Mouse (Mus musculus): ENCODE measurements at regions not wholly inside any gene's neighbourhood (a gene's known extent, or its start where the extent isn't known, plus 50 kb on each side); places are given as distances from the start of the nearest gene placed in this dataset.
A peak's percentile ranks its signal among the peaks of the same experiment; 100 is the strongest.
"Not testable (repeated sequence)": the region's sequence is repeated elsewhere in the genome, so short reads cannot be mapped to it uniquely, and the experiment has no call there.

DNA sequence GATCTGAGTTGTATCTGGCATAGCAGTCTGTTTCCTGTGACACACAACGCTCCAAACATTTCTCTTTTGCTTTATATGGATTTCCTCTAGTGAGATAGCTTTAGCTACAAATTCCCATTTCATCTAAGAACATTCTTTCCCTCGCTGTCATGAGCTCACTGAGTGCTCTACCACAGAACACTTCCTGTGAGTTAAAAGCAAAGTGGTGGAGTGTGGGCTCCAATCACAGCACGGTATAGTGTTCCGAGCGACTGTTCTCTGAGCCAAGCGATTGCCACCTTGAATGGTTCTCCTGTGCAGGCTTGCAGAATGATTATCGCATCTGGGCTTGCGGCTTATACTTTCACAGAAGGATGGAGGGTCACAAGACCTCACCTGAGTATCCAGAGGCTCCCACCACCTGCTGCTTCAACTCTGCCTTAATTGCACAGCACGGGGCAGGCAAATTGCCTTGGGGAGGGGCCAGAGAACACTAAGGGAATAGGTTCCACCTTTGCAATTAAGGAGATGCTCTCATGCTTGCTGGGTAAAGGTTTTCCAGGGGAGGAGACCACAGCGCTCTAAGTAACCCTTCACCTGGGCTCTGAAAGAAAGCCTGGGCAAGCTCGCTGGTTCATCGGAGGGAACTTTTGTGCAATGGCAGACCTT, 477.7 kb downstream of the Zfp704 start:
- ATAC-seq = peak; percentile 50

- ATAC-seq = no peak
Observed at GRCm38 (mm10) chr3:9131366-9131765, 478.5 kb downstream of the Zfp704 start.

- ATAC-seq = no peak
Observed at GRCm38 (mm10) chr3:9128407-9128806, 481.5 kb downstream of the Zfp704 start.

GRCm38 (mm10) chr3:9123079-9123478, 486.8 kb downstream of the Zfp704 start:
- ATAC-seq = no peak

- no peak for ATAC-seq
Observed at GRCm38 (mm10) chr3:9117913-9118312, 492.0 kb downstream of the Zfp704 start.

- no peak for ATAC-seq
Observed at GRCm38 (mm10) chr3:9113410-9113809, 496.5 kb downstream of the Zfp704 start.

- ATAC-seq = no peak
Observed at GRCm38 (mm10) chr3:9110741-9111140, 499.1 kb downstream of the Zfp704 start.

DNA sequence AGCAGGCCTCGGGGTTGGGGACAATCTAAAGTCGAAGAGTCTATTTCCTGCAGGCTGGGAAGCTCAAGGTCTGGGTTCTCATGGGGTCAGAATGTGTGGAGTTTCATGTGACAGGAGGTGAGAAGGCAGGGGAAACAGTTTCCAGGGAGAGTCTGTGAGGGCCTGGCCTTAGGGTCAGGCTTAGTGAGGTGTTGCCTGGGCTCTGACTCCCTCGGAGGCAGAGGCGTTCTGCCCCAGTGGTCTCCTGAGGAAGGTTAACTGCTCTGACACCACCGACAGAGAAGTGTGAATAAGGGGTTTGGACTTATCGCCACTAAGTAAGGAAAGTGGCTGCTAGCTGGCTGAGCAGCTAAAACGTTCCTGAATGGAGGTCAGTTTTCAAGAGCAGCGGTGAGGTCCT, 499.9 kb downstream of the Zfp704 start:
- no peak for ATAC-seq

DNA sequence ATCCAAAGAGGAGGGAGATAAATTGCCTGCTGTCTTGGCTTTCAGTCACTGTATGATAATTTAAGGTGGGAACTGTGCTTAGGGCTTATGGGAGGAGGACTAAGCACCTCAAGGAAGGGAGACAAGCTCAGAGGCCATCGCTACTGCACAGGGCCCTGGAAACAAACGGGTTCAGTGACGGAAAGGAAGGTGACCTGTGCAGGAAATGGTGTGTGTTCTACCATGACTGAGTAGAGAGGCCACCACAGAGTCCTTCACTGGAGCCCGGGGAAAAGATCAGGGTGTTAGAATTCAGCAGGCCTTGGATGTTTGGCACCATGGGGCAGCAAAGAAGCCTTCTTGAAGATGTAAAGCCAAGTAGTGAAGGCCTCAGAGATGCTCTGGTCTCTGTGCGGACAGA, 500.4 kb downstream of the Zfp704 start:
- no peak for ATAC-seq

DNA sequence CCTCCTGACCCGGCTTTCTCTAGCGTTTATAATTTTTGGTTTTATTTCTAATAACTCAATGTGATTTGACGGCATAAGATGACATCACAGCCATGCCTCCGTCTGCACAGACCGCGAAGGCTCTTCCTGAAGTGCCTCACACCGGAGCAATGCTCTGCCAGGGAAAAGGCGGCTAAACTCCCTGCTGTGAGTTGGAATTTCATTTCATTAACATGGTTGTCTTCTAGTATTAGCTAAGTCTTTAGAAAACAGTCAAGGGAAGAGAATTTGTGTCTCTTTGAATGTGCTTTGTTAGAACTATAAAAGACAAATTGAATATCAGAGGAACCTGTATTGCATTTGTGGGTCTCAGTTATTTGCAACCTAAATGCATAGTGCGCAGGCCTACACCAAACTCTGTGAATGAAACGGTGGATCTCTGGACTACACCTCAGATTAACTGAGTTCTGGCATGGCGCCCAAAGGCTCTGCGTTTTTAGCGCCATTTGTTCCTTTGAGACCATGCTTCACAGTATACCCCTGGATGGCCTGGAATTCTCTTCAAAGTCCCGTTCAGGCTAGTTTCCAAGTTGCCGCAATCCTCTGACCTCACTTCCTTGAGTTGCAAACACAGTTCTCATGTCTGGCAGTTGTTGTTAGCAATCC, 502.0 kb downstream of the Zfp704 start:
- ATAC-seq = no peak

- ATAC-seq = no peak
Observed at GRCm38 (mm10) chr3:9105191-9105926, 504.5 kb downstream of the Zfp704 start.

- no peak for ATAC-seq
Observed at GRCm38 (mm10) chr3:9103456-9103855, 506.4 kb downstream of the Zfp704 start.

DNA sequence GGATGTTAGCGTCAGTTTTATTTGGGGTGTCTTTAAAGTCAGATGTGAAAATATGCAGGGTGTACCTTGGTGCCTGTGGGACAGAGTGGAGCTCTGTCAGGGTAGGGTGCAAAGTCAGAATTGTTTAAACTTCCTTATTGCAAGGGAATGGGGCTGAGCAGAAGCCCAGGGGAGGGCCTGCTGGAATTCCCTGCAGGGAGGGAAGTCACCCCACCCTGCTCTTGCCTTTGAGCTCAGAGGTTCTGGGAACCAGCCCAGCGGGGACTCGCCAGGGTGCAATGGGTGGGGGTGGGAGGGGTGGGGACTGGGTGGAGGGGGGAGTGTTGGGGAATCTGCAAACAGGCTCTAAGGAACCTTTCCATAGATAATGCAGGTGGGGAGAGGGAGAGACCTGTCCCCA, 508.6 kb downstream of the Zfp704 start:
- no peak for ATAC-seq

- ATAC-seq = no peak
Observed at GRCm38 (mm10) chr3:9100761-9101160, 509.1 kb downstream of the Zfp704 start.

DNA sequence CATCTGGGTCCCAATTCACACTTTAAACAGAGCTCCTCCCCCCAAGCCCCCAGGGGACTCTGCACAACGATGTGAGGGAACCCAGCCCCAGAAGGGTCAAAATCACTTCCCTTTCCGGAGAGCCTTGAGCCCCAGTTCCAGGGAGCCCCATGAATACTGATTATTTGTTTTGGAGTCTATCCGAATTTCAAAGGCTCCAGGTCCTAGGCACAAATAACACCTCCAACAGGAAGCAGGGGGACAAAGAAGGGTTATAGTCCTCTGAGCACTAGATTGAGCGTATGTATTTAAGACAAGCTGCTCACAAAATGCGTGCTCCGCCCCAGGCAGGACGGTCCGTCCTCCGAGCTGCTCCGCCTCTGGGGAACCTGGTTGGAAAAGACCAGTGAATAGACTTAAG, 511.4 kb downstream of the Zfp704 start:
- ATAC-seq = no peak

GRCm38 (mm10) chr3:9084134-9084533, 525.8 kb downstream of the Zfp704 start:
- ATAC-seq = no peak

GRCm38 (mm10) chr3:9082061-9082460, 527.8 kb downstream of the Zfp704 start:
- no peak for ATAC-seq

GRCm38 (mm10) chr3:9078201-9078600, 531.7 kb downstream of the Zfp704 start:
- no peak for ATAC-seq

GRCm38 (mm10) chr3:9076696-9077095, 533.2 kb downstream of the Zfp704 start:
- peak; percentile 86 for ATAC-seq

GRCm38 (mm10) chr3:9072471-9072870, 537.4 kb downstream of the Zfp704 start:
- not testable (repeated sequence) for ATAC-seq

GRCm38 (mm10) chr3:9067048-9067447, 542.8 kb downstream of the Zfp704 start:
- ATAC-seq = peak; percentile 75

DNA sequence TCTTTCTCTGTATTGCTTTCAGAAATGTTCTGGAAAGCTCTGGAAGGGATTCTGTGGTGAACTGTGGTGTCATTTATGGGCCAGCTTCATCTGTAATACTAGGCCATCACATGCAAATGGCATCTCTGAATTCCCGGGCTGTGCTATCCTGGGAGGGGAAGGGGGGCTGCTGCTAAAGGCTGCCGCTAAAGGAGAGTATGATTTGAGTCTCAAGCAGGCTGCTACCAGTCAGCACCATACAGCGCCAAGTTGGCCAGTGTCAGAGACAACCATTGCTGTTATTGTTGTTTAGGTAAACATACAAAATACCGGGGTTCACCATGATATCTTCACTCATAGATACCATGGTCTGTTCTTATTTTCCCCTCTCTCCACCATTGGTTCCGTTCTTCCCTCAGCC, 543.5 kb downstream of the Zfp704 start:
- no peak for ATAC-seq

DNA sequence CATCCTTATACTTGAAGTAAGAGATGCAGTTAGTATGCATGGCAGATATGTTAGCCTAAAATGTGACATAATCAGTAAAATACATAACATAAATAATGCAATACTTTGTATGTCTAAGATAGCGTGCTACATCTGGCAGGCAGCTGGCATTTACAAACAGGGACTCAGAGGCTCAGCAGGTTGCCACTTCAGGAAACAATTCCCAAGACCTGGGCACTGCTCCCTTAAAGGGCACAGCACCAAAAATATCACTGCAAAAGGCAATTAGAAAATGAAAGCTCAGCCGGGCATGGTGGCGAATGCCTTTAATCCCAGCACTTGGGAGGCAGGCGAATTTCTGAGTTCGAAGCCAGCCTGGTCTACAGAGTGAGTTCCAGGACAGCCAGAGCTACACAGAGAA, 544.0 kb downstream of the Zfp704 start:
- ATAC-seq = no peak
